Mouse (Mus musculus) stomach, postnatal 0 days (tissue): ENCODE data around the gene Psmb8.

Experiments
- CTCF ChIP-seq: IDR thresholded peaks from 2 replicates; pipeline ENCODE4 v1.5.1; 2016; ENCODE audit warnings: antibody characterized with exemption, low read depth, mild to moderate bottlenecking, moderate library complexity
- EP300 ChIP-seq: optimal IDR thresholded peaks from 2 replicates; pipeline ENCODE3; 2016; ENCODE audit warnings: antibody characterized with exemption

DNA sequence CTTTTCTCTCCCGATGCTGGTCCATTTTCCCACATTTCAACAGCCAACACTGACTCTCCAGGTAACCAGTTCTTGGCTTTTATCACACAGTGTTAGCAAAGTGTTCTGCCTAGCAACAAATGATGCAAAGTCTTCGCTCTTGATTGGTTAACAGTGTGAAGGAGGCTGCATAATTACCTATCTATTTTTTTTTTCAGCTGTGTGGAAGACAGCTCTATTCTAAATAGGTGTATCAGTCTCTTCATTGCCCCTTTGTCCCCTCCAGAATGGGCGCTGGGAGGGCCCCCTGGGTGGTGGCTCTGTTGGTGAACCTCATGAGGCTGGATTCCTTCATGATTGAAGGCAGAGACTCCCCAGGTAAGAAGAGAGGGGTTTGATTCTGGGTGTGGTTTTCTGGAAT, 41.2 kb downstream of the Psmb8 start, which contains the start of gene H2-Ob:
- TF ChIP-seq CTCF (no peak), EP300 (no peak)
